Mouse (Mus musculus) granulocyte monocyte progenitor cell, adult 5-6 weeks (primary cell): Measurements from ENCODE around the gene Gpc1. TPM values are rescaled to one million over a fixed set of nuclear protein-coding genes. Genes with fewer than 3 reads are reported as not detected.

Source experiments
- total RNA-seq, 2 experiments: library from RNA; stranded (forward) in 1 of 2; stranded (reverse) in 1 of 2; fragments of 200-712, 200-1000 nt in 1 of 2; fragments of >200 nt in 1 of 2; fragmentation: Nextera tagmentation in 1 of 2; gene quantifications; 2 replicates each; pipeline ENCODE4 v1.2.3; 2014 to 2017

The Gpc1 gene
- total RNA-seq, 2 experiments from 2014 or later, result 65.2 to 74.6 TPM

Other genes with a start within 250 kb of the Gpc1 start
- gene Olfr1412, start 245.9 kb upstream of the Gpc1 start, total RNA-seq (2014; fragmentation: Nextera tagmentation), result not detected in 2 replicates
- gene Olfr1412, start 245.9 kb upstream of the Gpc1 start, total RNA-seq (2017), result not detected in 2 replicates
- not detected in 2 replicates for gene Olfr1411, start 237.2 kb upstream of the Gpc1 start, total RNA-seq (2014; fragmentation: Nextera tagmentation)
- gene Olfr1411, start 237.2 kb upstream of the Gpc1 start, total RNA-seq (2017), result not detected in 2 replicates
- gene Olfr1410, start 225.9 kb upstream of the Gpc1 start, total RNA-seq (2014; fragmentation: Nextera tagmentation), result not detected in 2 replicates
- gene Olfr1410, start 225.9 kb upstream of the Gpc1 start, total RNA-seq (2017), result not detected in 2 replicates
- not detected in 2 replicates for gene Olfr12, start 213.9 kb upstream of the Gpc1 start, total RNA-seq (2014; fragmentation: Nextera tagmentation)
- gene Olfr12, start 213.9 kb upstream of the Gpc1 start, total RNA-seq (2017), result not detected in 2 replicates
- 215 and 239 TPM in 2 replicates for gene Cops9, start 189.7 kb upstream of the Gpc1 start, total RNA-seq (2014; fragmentation: Nextera tagmentation)
- 141 and 144 TPM in 2 replicates for gene Cops9, start 189.7 kb upstream of the Gpc1 start, total RNA-seq (2017)
- gene Otos, start 182.8 kb upstream of the Gpc1 start, total RNA-seq (2014; fragmentation: Nextera tagmentation), result 5.3 and 7.2 TPM in 2 replicates
- gene Otos, start 182.8 kb upstream of the Gpc1 start, total RNA-seq (2017), result 2.5 TPM in 1 of 2 replicates, not detected in the other
- gene Ankmy1, start 71.3 kb downstream of the Gpc1 start, total RNA-seq (2014; fragmentation: Nextera tagmentation), result not detected in 2 replicates
- gene Ankmy1, start 71.3 kb downstream of the Gpc1 start, total RNA-seq (2017), result 0.15 and 0.34 TPM in 2 replicates
- 7.4 and 13.4 TPM in 2 replicates for gene Dusp28, start 75.3 kb downstream of the Gpc1 start, total RNA-seq (2014; fragmentation: Nextera tagmentation)
- gene Dusp28, start 75.3 kb downstream of the Gpc1 start, total RNA-seq (2017), result 2.6 and 5.5 TPM in 2 replicates
- 20.3 and 38.0 TPM in 2 replicates for gene Rnpepl1, start 79.1 kb downstream of the Gpc1 start, total RNA-seq (2014; fragmentation: Nextera tagmentation)
- gene Rnpepl1, start 79.1 kb downstream of the Gpc1 start, total RNA-seq (2017), result 8.4 and 15.5 TPM in 2 replicates
- gene Capn10, start 102.7 kb downstream of the Gpc1 start, total RNA-seq (2014; fragmentation: Nextera tagmentation), result 11.6 and 12.7 TPM in 2 replicates
- gene Capn10, start 102.7 kb downstream of the Gpc1 start, total RNA-seq (2017), result 8.1 and 9.2 TPM in 2 replicates
- gene Gpr35, start 119.2 kb downstream of the Gpc1 start, total RNA-seq (2014; fragmentation: Nextera tagmentation), result 0.58 TPM in 1 of 2 replicates, not detected in the other
- 0.04 and 0.26 TPM in 2 replicates for gene Gpr35, start 119.2 kb downstream of the Gpc1 start, total RNA-seq (2017)
- not detected in 2 replicates for gene Aqp12, start 174.7 kb downstream of the Gpc1 start, total RNA-seq (2014; fragmentation: Nextera tagmentation)
- gene Aqp12, start 174.7 kb downstream of the Gpc1 start, total RNA-seq (2017), result not detected in 2 replicates